Mouse (Mus musculus) embryonic fibroblast, embryonic 13.5 days (primary cell): Measurements from ENCODE around the gene Anks6.

ENCODE experiments used
- CTCF ChIP-seq: IDR thresholded peaks from 2 replicates; pipeline ENCODE4 v1.5.1; 2011; ENCODE audit warnings: mild to moderate bottlenecking, control low read depth, low read length, moderate library complexity, borderline replicate concordance; ENCODE audit not compliant: insufficient read depth
- POLR2A ChIP-seq: IDR thresholded peaks from 2 replicates; pipeline ENCODE4 v1.6.1; 2011; ENCODE audit warnings: low read depth, mild to moderate bottlenecking, control low read depth, low read length, moderate library complexity

DNA sequence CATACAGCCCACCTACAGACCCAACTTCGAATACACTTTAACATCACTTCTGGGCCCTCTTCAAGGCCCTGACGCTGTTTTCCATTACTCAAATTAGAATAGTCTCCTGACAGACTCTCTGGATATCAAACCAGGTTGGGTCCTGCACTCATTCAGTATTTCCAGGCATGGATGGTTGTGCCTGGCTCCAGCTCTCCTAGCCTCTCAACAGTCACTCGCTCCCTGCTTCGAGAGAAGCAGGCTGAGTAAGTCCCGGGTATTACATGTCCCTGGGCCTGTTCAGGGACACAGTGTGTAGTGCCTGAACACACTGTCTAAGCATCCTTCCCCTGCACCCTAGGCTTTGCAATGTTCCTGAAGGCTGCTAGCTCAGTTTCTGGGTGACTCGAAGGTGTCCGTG, 80.1 kb downstream of the Anks6 start:
- TF ChIP-seq CTCF, result no peak
- TF ChIP-seq POLR2A, result no peak
